Mouse (Mus musculus): ENCODE measurements around the gene Sgms1. TPM values are rescaled to one million over a fixed set of nuclear protein-coding genes. Genes with fewer than 3 reads are reported as not detected.

Sgms1 gene
- polyA plus RNA-seq, 1 experiment from 2014 or later = 13.8 TPM

DNA sequence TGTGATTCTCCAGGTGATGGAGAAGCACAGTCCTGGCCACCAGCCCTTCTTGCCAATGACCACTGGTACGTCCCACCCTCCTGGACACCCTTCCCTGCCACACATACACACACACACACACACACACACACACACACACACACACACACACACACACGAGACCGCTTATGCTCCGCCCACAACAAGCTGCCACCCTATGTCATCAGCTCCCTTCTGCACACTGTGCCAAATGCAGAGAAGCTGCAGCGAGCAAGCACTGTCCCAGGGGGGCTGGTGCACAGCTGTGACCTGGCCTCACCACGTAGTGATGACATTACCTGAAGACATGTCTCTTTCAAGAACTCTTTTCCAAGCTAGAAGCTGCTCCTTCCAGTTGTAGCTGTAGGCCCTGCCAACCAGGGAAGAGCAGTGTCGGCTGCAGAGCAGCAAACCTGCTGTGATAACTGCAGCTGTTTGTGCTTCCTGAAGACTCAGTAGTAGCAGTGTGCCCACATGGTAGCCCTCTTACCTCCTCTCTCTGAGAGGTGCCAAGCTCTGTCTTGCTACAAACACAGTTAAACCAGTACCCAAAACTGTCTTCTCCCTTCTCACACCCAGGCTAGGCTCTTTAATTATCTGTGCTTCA, 11.7 kb downstream of the Sgms1 start:
- DNase-seq (peak; percentile 31), ATAC-seq (ENCODE audit: low FRiP score, low TSS enrichment) (peak; percentile 54; the same call in 1 of the 2 replicates)
- Histone ChIP-seq H3K4me2 (ENCODE audit: low read length) (no peak overlapping the region), H3K27ac (replicated peaks; ENCODE audit: low read depth, low read length) (no peak overlapping the region), H3K9me3 (ENCODE audit: control insufficient read depth, low read length) (no peaks in the 10 kb centered on the region), H3K4me3 (replicated peaks; ENCODE audit: low read depth, low read length) (no peak overlapping the region), H3K27me3 (ENCODE audit: control insufficient read depth, insufficient read depth, low read length) (no peaks in the 10 kb centered on the region), H3K36me3 (ENCODE audit: control insufficient read depth, insufficient read depth, low read length) (no peaks in the 10 kb centered on the region), H3K9ac (replicated peaks; ENCODE audit: low read length) (no peak overlapping the region), H3K4me1 (ENCODE audit: control insufficient read depth, insufficient read depth, low read length) (0 out of 2 replicates have a peak, but pooled peaks cover 4% of the 10 kb centered on the region)
- 73% methylated on average over 7 of the region's 7 CpGs for WGBS

DNA sequence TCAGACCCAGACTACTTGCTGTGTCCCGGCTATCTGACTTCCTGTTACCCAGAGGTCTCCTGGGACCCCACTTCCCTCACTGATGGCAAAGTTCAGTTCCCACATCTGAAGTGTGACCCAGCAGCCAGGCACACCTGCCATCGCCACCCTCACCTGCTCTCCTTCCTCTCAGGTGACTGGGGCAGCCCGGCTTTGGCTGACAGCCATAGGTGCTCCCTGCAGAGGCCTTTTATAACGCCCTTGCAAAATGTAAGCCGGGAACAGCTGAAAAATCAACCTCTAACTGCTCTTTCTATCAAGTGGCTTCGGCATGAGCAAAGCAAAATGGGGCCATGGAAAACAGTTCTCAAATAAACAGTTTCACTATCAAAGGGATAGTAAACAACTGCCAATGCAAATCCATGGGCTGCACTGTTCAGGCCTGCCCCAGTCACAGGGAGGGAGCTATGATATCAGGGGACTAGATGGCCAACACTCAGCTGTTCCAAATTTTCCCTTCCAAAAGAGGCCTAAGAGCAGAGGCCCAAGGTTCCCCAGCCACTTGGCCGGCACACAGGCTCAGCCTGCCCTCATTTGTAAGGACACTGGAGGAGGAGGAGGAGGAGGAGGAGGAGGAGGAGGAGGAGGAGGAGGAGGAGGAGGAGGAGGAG, 12.5 kb downstream of the Sgms1 start:
- no peak for ATAC-seq (ENCODE audit: low FRiP score, low TSS enrichment)
- WGBS = 74% methylated on average over 6 of the region's 7 CpGs

GRCm38 (mm10) chr19:32376054-32376453, 13.5 kb downstream of the Sgms1 start:
- WGBS = 88% methylated on average over 4 of the region's 4 CpGs
- H3K4me3 ChIP-seq (replicated peaks; ENCODE audit: low read depth, low read length) = no peak overlapping the region
- ATAC-seq (ENCODE audit: low FRiP score, low TSS enrichment) = no peak

More for the DNA sequence above, 12.5 kb downstream of the Sgms1 start:
- DNase-seq = no peak
- Histone ChIP-seq H3K36me3 (ENCODE audit: control insufficient read depth, insufficient read depth, low read length) (no peaks in the 10 kb centered on the region), H3K27me3 (ENCODE audit: control insufficient read depth, insufficient read depth, low read length) (no peaks in the 10 kb centered on the region), H3K27ac (replicated peaks; ENCODE audit: low read depth, low read length) (no peak overlapping the region), H3K4me1 (ENCODE audit: control insufficient read depth, insufficient read depth, low read length) (0 out of 2 replicates have a peak, but pooled peaks cover 4% of the 10 kb centered on the region), H3K4me3 (replicated peaks; ENCODE audit: low read depth, low read length) (no peak overlapping the region), H3K9ac (replicated peaks; ENCODE audit: low read length) (no peak overlapping the region), H3K4me2 (ENCODE audit: low read length) (no peak overlapping the region), H3K9me3 (ENCODE audit: control insufficient read depth, low read length) (no peaks in the 10 kb centered on the region)

GRCm38 (mm10) chr19:32375473-32375985, 14.0 kb downstream of the Sgms1 start:
- Histone ChIP-seq H3K4me2 (ENCODE audit: low read length) (no peak overlapping the region), H3K9me3 (ENCODE audit: control insufficient read depth, low read length) (no peaks in the 10 kb centered on the region), H3K4me1 (ENCODE audit: control insufficient read depth, insufficient read depth, low read length) (0 out of 2 replicates have a peak, but pooled peaks cover 4% of the 10 kb centered on the region), H3K36me3 (ENCODE audit: control insufficient read depth, insufficient read depth, low read length) (no peaks in the 10 kb centered on the region), H3K4me3 (replicated peaks; ENCODE audit: low read depth, low read length) (no peak overlapping the region), H3K9ac (replicated peaks; ENCODE audit: low read length) (no peak overlapping the region), H3K27ac (replicated peaks; ENCODE audit: low read depth, low read length) (no peak overlapping the region), H3K27me3 (ENCODE audit: control insufficient read depth, insufficient read depth, low read length) (no peaks in the 10 kb centered on the region)
- WGBS = 94% methylated on average over 4 of the region's 4 CpGs
- no peak for ATAC-seq (ENCODE audit: low FRiP score, low TSS enrichment)
- DNase-seq = no peak

More at GRCm38 (mm10) chr19:32376054-32376453, 13.5 kb downstream of the Sgms1 start:
- H3K27ac ChIP-seq (replicated peaks; ENCODE audit: low read depth, low read length) = no peak overlapping the region
- no peaks in the 10 kb centered on the region for H3K27me3 ChIP-seq (ENCODE audit: control insufficient read depth, insufficient read depth, low read length)
- H3K36me3 ChIP-seq (ENCODE audit: control insufficient read depth, insufficient read depth, low read length) = no peaks in the 10 kb centered on the region
- 0 out of 2 replicates have a peak, but pooled peaks cover 4% of the 10 kb centered on the region for H3K4me1 ChIP-seq (ENCODE audit: control insufficient read depth, insufficient read depth, low read length)
- no peaks in the 10 kb centered on the region for H3K9me3 ChIP-seq (ENCODE audit: control insufficient read depth, low read length)
- no peak for DNase-seq
- no peak overlapping the region for H3K9ac ChIP-seq (replicated peaks; ENCODE audit: low read length)
- no peak overlapping the region for H3K4me2 ChIP-seq (ENCODE audit: low read length)

DNA sequence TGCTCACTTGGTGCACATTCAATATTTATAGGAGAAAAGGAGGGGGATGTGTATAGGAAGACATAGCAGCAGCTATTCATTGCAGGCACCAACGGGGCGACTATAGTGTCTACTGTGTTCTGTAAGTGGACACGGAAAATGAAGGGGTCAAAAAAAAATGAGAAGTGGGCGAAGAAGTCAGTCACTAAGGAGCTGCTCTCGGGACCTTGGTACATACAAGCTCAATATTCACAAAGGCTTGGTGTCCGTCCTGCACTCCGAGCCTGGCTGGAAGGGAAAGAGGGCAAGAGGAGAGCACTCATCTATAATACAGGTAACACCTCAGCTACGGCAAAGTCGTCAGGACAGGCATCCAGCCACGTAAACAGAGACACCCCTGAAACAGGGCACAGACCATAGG, 14.8 kb downstream of the Sgms1 start:
- H3K9ac ChIP-seq (replicated peaks; ENCODE audit: low read length) = no peak overlapping the region
- ATAC-seq (ENCODE audit: low FRiP score, low TSS enrichment) (no peak), DNase-seq (no peak)
- no peaks in the 10 kb centered on the region for H3K9me3 ChIP-seq (ENCODE audit: control insufficient read depth, low read length)
- no peaks in the 10 kb centered on the region for H3K27me3 ChIP-seq (ENCODE audit: control insufficient read depth, insufficient read depth, low read length)
- 0 out of 2 replicates have a peak, but pooled peaks cover 4% of the 10 kb centered on the region for H3K4me1 ChIP-seq (ENCODE audit: control insufficient read depth, insufficient read depth, low read length)
- H3K36me3 ChIP-seq (ENCODE audit: control insufficient read depth, insufficient read depth, low read length) = no peaks in the 10 kb centered on the region
- H3K4me3 ChIP-seq (replicated peaks; ENCODE audit: low read depth, low read length) = no peak overlapping the region
- H3K27ac ChIP-seq (replicated peaks; ENCODE audit: low read depth, low read length) = no peak overlapping the region
- H3K4me2 ChIP-seq (ENCODE audit: low read length) = no peak overlapping the region
- WGBS = 92% methylated on average over 10 of the region's 10 CpGs

GRCm38 (mm10) chr19:32373865-32374655, 15.5 kb downstream of the Sgms1 start:
- WGBS = 84% methylated on average over 16 of the region's 16 CpGs
- H3K9ac ChIP-seq (replicated peaks; ENCODE audit: low read length) = no peak overlapping the region
- ATAC-seq (ENCODE audit: low FRiP score, low TSS enrichment) = no peak
- 0 out of 2 replicates have a peak, but pooled peaks cover 4% of the 10 kb centered on the region for H3K4me1 ChIP-seq (ENCODE audit: control insufficient read depth, insufficient read depth, low read length)
- H3K36me3 ChIP-seq (ENCODE audit: control insufficient read depth, insufficient read depth, low read length) = no peaks in the 10 kb centered on the region
- no peak for DNase-seq
- no peak overlapping the region for H3K4me3 ChIP-seq (replicated peaks; ENCODE audit: low read depth, low read length)
- no peaks in the 10 kb centered on the region for H3K27me3 ChIP-seq (ENCODE audit: control insufficient read depth, insufficient read depth, low read length)
- no peak overlapping the region for H3K4me2 ChIP-seq (ENCODE audit: low read length)
- H3K9me3 ChIP-seq (ENCODE audit: control insufficient read depth, low read length) = no peaks in the 10 kb centered on the region
- H3K27ac ChIP-seq (replicated peaks; ENCODE audit: low read depth, low read length) = no peak overlapping the region

- no peak overlapping the region for H3K27ac ChIP-seq (replicated peaks; ENCODE audit: low read depth, low read length)
- DNase-seq (no peak), ATAC-seq (ENCODE audit: low FRiP score, low TSS enrichment) (no peak)
- H3K9ac ChIP-seq (replicated peaks; ENCODE audit: low read length) = no peak overlapping the region
- no peak overlapping the region for H3K4me3 ChIP-seq (replicated peaks; ENCODE audit: low read depth, low read length)
- H3K4me2 ChIP-seq (ENCODE audit: low read length) = no peak overlapping the region
- H3K9me3 ChIP-seq (ENCODE audit: control insufficient read depth, low read length) = no peaks in the 10 kb centered on the region
- H3K27me3 ChIP-seq (ENCODE audit: control insufficient read depth, insufficient read depth, low read length) = no peaks in the 10 kb centered on the region
- H3K4me1 ChIP-seq (ENCODE audit: control insufficient read depth, insufficient read depth, low read length) = no peaks in the 10 kb centered on the region
- WGBS = 93% methylated on average over 4 of the region's 4 CpGs
- no peaks in the 10 kb centered on the region for H3K36me3 ChIP-seq (ENCODE audit: control insufficient read depth, insufficient read depth, low read length)
These were observed 17.1 kb downstream of the Sgms1 start for GRCm38 (mm10) chr19:32372373-32372772.

DNA sequence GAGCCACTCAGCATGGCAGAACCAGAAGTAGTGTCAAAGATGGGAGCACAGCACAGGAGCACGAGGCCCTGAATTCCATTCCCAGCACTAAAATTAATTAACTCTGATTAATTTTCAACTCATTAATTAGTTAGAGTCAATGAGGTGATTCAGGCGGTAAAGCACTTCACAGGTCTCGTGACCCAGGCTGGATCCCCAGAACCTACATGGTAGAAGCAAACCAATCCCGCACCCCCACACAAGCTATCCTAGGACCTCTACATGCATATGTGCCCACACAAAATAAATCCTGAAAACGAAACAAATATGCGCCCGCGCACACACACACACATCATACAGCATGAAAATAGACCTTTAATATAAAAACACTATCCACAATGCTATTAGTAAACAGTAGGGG, 22.2 kb downstream of the Sgms1 start:
- ATAC-seq (ENCODE audit: low FRiP score, low TSS enrichment) (no peak), DNase-seq (no peak)
- H3K9me3 ChIP-seq (ENCODE audit: control insufficient read depth, low read length) = no peaks in the 10 kb centered on the region
- H3K9ac ChIP-seq (replicated peaks; ENCODE audit: low read length) = no peak overlapping the region
- no peaks in the 10 kb centered on the region for H3K27me3 ChIP-seq (ENCODE audit: control insufficient read depth, insufficient read depth, low read length)
- no peak overlapping the region for H3K4me3 ChIP-seq (replicated peaks; ENCODE audit: low read depth, low read length)
- H3K4me2 ChIP-seq (ENCODE audit: low read length) = no peak overlapping the region
- WGBS = 98% methylated on average over 8 of the region's 8 CpGs
- no peaks in the 10 kb centered on the region for H3K4me1 ChIP-seq (ENCODE audit: control insufficient read depth, insufficient read depth, low read length)
- no peaks in the 10 kb centered on the region for H3K36me3 ChIP-seq (ENCODE audit: control insufficient read depth, insufficient read depth, low read length)
- no peak overlapping the region for H3K27ac ChIP-seq (replicated peaks; ENCODE audit: low read depth, low read length)

Measured in midbrain, embryonic 14.5 days (tissue).